Mouse (Mus musculus) hindbrain, embryonic 15.5 days (tissue): Measurements from ENCODE around the gene Lyzl6. TPM values are rescaled to one million over a fixed set of nuclear protein-coding genes. Genes with fewer than 3 reads are reported as not detected.
"Not testable (repeated sequence)": the region's sequence is repeated elsewhere in the genome, so short reads cannot be mapped to it uniquely, and the experiment has no call there.

ENCODE experiments used
- ATAC-seq: fragments of 200-750 bp; cut with Nextera tagmentation; 2 replicates; pipeline ENCODE4 v1.8.0; 2017; ENCODE audit warnings: low read depth, moderate number of reproducible peaks, moderate TSS enrichment; ENCODE audit not compliant: low FRiP score
- H3K27ac ChIP-seq: fragments of 300-500 bp; sonication (generic); replicated peaks from 2 replicates; pipeline ENCODE4 v1.5.1; 2015; ENCODE audit warnings: mild to moderate bottlenecking, inconsistent platforms
- H3K27me3 ChIP-seq: fragments of 300-500 bp; sonication (generic); 2 replicates; pipeline ENCODE4 v1.6.1; 2015; ENCODE audit warnings: control low read depth, inconsistent platforms
- H3K36me3 ChIP-seq: fragments of 300-500 bp; sonication (generic); 2 replicates; pipeline ENCODE4 v1.6.1; 2015; ENCODE audit warnings: control low read depth, inconsistent platforms
- H3K4me1 ChIP-seq: fragments of 300-500 bp; sonication (generic); replicated peaks from 2 replicates; pipeline ENCODE4 v1.6.1; 2015; ENCODE audit warnings: control low read depth, inconsistent platforms
- H3K4me2 ChIP-seq: fragments of 300-500 bp; sonication (generic); 2 replicates; pipeline ENCODE4 v1.6.1; 2015; ENCODE audit warnings: moderate library complexity, mild to moderate bottlenecking, inconsistent platforms
- H3K4me3 ChIP-seq: fragments of 300-500 bp; sonication (generic); 2 replicates; pipeline ENCODE4 v1.5.1; 2015; ENCODE audit warnings: mild to moderate bottlenecking, inconsistent platforms
- H3K9ac ChIP-seq: fragments of 300-500 bp; sonication (generic); 2 replicates; pipeline ENCODE4 v1.6.1; 2015; ENCODE audit warnings: inconsistent platforms
- H3K9me3 ChIP-seq: fragments of 300-500 bp; sonication (generic); 2 replicates; pipeline ENCODE4 v1.6.1; 2016; ENCODE audit warnings: control low read depth, inconsistent platforms
- WGBS: fragments of 180-500 bp; shearing (Covaris S2); methylation state at CpG from one replicate; pipeline ENCODE4 v1.1.7; 2015; 5-methylcytosine and 5-hydroxymethylcytosine counted together
- polyA plus RNA-seq: library from polyadenylated mRNA; unstranded; fragments of >200 nt; fragmentation: Nextera tagmentation; extraction: Ambion mirVana; gene quantifications from 2 replicates; pipeline ENCODE4 v1.2.1, GENCODE M21; 2015

Gene Lyzl6
- not detected in 2 replicates for polyA plus RNA-seq

GRCm38 (mm10) chr11:103638790-103639189, at the start of gene Lyzl6:
Gene Lyzl6, minus strand, starts transcription at chr11:103638890.
- Histone ChIP-seq H3K27me3 (peaks cover 7% of the 10 kb centered on the region), H3K36me3 (no peaks in the 10 kb centered on the region), H3K4me2 (peak within 1 kb of the TSS; percentile 33; the same call in 1 of the 2 replicates), H3K4me1 (0 out of 2 replicates have a peak, but pooled peaks cover 3% of the 10 kb centered on the region), H3K4me3 (no peak within 1 kb of the TSS), H3K27ac (no peak within 1 kb of the TSS), H3K9ac (no peak within 1 kb of the TSS), H3K9me3 (no peaks in the 10 kb centered on the region)
- WGBS: 80% methylated on average over 3 of the region's 3 CpGs
- no peak for ATAC-seq

DNA sequence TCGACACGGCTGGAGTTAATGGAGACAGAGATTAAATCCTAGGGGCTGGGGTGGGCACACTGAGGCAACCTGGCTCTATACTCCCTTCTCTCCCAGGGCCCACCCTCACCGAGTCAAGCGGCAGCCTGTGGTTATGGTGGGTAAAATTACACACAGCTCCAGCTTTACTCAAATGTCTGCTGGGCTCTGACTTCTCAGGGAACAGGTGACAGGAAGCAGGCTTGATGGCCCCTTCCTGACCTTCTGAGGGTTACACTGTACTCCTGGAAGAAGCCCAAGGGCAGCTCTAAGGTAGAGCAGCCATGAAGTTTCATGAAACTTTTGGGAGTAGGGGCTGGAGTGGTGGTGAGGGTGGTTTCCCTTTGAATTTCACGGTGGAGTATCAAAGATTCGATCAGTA, 48.0 kb upstream of the Lyzl6 start:
- no peak overlapping the region for H3K9ac ChIP-seq
- H3K27ac ChIP-seq: no peak overlapping the region
- ATAC-seq: no peak
- no peak overlapping the region for H3K4me3 ChIP-seq
- no peak overlapping the region for H3K4me2 ChIP-seq
- WGBS: 93% methylated on average over 6 of the region's 6 CpGs
- H3K4me1 ChIP-seq: peaks cover 10% of the 10 kb centered on the region; the same call in 1 of the 2 replicates
- H3K27me3 ChIP-seq: no peaks in the 10 kb centered on the region
- peaks cover 65% of the 10 kb centered on the region for H3K36me3 ChIP-seq
- no peaks in the 10 kb centered on the region for H3K9me3 ChIP-seq

- H3K4me3 ChIP-seq: no peak overlapping the region
- no peak overlapping the region for H3K9ac ChIP-seq
- peaks cover 77% of the 10 kb centered on the region for H3K36me3 ChIP-seq
- ATAC-seq: no peak
- 79% methylated on average over 7 of the region's 7 CpGs for WGBS
- H3K4me2 ChIP-seq: no peak overlapping the region
- no peaks in the 10 kb centered on the region for H3K27me3 ChIP-seq
- no peaks in the 10 kb centered on the region for H3K9me3 ChIP-seq
- 0 out of 2 replicates have a peak overlapping the region, but pooled peaks have one; percentile 48 for H3K27ac ChIP-seq
- peaks cover 10% of the 10 kb centered on the region; the same call in 1 of the 2 replicates for H3K4me1 ChIP-seq
Measured at GRCm38 (mm10) chr11:103685261-103685736, 46.6 kb upstream of the Lyzl6 start.

- no peak for ATAC-seq
- WGBS: 92% methylated on average over 11 of the region's 11 CpGs
- Histone ChIP-seq H3K4me1 (peaks cover 5% of the 10 kb centered on the region; the same call in 1 of the 2 replicates), H3K4me3 (no peak overlapping the region), H3K9me3 (no peaks in the 10 kb centered on the region), H3K9ac (no peak overlapping the region), H3K27ac (no peak overlapping the region), H3K27me3 (no peaks in the 10 kb centered on the region), H3K4me2 (no peak overlapping the region), H3K36me3 (peaks cover 89% of the 10 kb centered on the region)
Measured at GRCm38 (mm10) chr11:103683667-103684334, 45.1 kb upstream of the Lyzl6 start.

DNA sequence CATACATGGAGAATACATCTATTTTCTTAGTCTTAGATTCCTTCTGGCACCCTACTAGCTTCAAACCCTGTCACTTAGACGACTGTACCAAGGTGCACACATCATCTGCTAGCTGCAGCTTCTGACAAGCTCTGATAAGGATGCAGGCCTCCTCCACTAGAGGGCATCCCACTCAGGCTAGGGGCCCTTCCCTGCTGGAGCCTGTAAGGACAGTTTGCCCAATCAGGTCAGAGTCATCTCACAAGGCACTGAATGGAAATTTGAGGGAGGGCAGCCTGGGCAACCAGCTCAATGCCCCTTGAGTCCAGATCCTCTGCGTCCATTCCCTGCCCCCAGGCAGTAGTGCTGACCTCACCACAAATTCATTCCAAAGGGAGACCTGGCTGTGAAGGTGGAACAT, 38.4 kb upstream of the Lyzl6 start:
- H3K36me3 ChIP-seq: peaks cover 40% of the 10 kb centered on the region
- 41% methylated on average over 2 of the region's 2 CpGs for WGBS
- not testable (repeated sequence) for H3K9ac ChIP-seq, H3K4me1 ChIP-seq, ATAC-seq, H3K4me2 ChIP-seq, H3K4me3 ChIP-seq, H3K9me3 ChIP-seq, H3K27ac ChIP-seq, H3K27me3 ChIP-seq

DNA sequence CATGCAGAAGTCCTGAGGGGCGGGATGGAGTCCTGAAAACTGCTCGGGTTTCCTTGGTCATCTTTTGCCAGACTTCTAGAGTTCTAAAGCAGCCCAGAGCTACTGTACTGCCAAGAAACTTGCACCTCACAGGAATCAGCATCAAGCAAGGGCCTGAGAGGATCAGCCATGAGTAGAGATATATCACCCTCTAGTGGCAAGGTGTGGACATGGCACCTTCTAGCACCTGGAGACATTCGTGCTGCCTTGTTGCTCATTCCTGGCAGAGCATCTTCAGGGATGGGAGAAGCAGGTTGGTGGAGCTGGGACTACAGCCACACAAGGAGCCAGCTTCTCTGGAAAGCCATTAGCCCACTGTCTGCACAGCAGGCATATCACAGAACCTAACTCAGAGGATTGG, 36.9 kb upstream of the Lyzl6 start:
- no peaks in the 10 kb centered on the region for H3K27me3 ChIP-seq
- no peak overlapping the region for H3K27ac ChIP-seq
- H3K4me2 ChIP-seq: no peak overlapping the region
- no peaks in the 10 kb centered on the region for H3K4me1 ChIP-seq
- no peak overlapping the region for H3K4me3 ChIP-seq
- no peaks in the 10 kb centered on the region for H3K9me3 ChIP-seq
- peak; percentile 45; the same call in 1 of the 2 replicates for ATAC-seq
- 41% methylated on average over 3 of the region's 3 CpGs for WGBS
- peaks cover 27% of the 10 kb centered on the region for H3K36me3 ChIP-seq
- no peak overlapping the region for H3K9ac ChIP-seq

- 0 out of 2 replicates have a peak overlapping the region, but pooled peaks have one; percentile 2 for H3K27ac ChIP-seq
- no peak overlapping the region for H3K4me2 ChIP-seq
- no peak overlapping the region for H3K9ac ChIP-seq
- no peaks in the 10 kb centered on the region for H3K36me3 ChIP-seq
- H3K9me3 ChIP-seq: no peaks in the 10 kb centered on the region
- H3K4me3 ChIP-seq: no peak overlapping the region
- peaks cover 26% of the 10 kb centered on the region for H3K4me1 ChIP-seq
- no peak for ATAC-seq
- 49% methylated on average over 13 of the region's 13 CpGs for WGBS
- no peaks in the 10 kb centered on the region for H3K27me3 ChIP-seq
Measured at GRCm38 (mm10) chr11:103666907-103667426, 28.3 kb upstream of the Lyzl6 start.

DNA sequence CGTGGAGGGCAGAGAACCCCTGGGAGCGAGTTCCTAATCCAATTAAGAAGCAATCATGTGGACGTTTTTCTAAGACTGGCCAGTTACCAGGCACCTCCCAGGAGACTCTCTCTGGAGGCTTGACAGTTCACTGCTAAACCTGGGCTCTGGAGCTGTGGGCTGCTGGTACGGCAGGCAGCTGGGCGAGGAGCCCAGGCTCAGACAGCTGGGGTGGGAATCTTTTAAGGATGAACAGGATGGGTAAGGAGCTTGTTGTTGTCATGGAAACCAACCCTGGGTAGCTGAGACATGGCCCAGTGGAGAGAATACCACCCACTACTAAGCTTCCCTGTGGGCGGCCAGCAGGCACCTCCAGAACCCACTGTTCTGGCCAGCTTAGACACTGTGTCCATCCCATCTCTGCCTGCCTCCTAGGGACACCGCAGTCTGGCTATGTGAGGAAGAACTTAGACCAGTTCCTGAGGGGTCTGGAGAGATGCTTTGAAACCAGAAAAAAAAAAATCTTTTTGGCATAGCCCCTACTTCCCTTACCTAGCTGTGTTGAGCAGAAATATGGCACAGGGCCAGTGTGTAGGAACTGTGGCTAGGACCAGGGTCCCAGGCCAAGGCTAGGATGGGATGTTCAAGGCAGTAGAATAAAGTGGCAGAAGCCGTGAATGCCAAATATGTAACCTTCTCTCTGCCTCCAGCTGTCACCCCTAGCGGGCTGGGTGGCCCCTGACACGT, 27.7 kb upstream of the Lyzl6 start:
- no peaks in the 10 kb centered on the region for H3K27me3 ChIP-seq
- peaks cover 28% of the 10 kb centered on the region for H3K4me1 ChIP-seq
- ATAC-seq: peak; percentile 92
- H3K36me3 ChIP-seq: no peaks in the 10 kb centered on the region
- H3K9me3 ChIP-seq: no peaks in the 10 kb centered on the region
- WGBS: 28% methylated on average over 10 of the region's 10 CpGs
- no peak overlapping the region for H3K4me3 ChIP-seq
- H3K9ac ChIP-seq: no peak overlapping the region
- H3K27ac ChIP-seq: 0 out of 2 replicates have a peak overlapping the region, but pooled peaks have one; percentile 29
- peak overlapping the region; percentile 14 for H3K4me2 ChIP-seq

- peak; percentile 25; the same call in 1 of the 2 replicates for ATAC-seq
- H3K27me3 ChIP-seq: no peaks in the 10 kb centered on the region
- no peaks in the 10 kb centered on the region for H3K36me3 ChIP-seq
- H3K4me1 ChIP-seq: peaks cover 28% of the 10 kb centered on the region
- WGBS: 73% methylated on average over 1 of the region's 1 CpGs
- no peaks in the 10 kb centered on the region for H3K9me3 ChIP-seq
- 0 out of 2 replicates have a peak overlapping the region, but pooled peaks have one; percentile 29 for H3K27ac ChIP-seq
- no peak overlapping the region for H3K9ac ChIP-seq
- H3K4me3 ChIP-seq: no peak overlapping the region
- H3K4me2 ChIP-seq: peak overlapping the region; percentile 14
Measured at GRCm38 (mm10) chr11:103665695-103666094, 27.0 kb upstream of the Lyzl6 start.

DNA sequence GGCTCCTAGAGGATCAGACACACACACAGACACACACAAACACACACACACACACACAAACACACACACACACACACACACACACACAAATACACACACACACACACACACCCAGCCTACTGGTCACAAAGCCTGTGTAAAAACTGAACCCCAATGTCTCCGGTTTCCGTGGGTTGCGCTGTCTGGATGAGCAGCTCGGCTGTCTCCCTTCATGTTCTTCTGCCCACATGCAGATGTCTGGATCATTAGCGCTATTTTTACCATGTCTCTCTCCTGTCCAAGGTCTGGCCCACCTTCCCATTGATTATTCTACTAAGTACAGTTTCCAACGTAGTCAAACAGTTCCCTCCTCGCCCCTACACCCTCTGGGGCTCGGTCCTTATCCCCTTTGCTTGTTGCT, 24.4 kb upstream of the Lyzl6 start:
- Histone ChIP-seq H3K36me3 (no peaks in the 10 kb centered on the region), H3K27me3 (no peaks in the 10 kb centered on the region), H3K9ac (no peak overlapping the region), H3K4me1 (peaks cover 28% of the 10 kb centered on the region), H3K9me3 (no peaks in the 10 kb centered on the region), H3K4me2 (no peak overlapping the region), H3K4me3 (no peak overlapping the region), H3K27ac (no peak overlapping the region)
- ATAC-seq: no peak
- WGBS: 87% methylated on average over 8 of the region's 8 CpGs

- no peaks in the 10 kb centered on the region for H3K36me3 ChIP-seq
- H3K4me3 ChIP-seq: no peak overlapping the region
- no peak overlapping the region for H3K9ac ChIP-seq
- H3K27ac ChIP-seq: no peak overlapping the region
- H3K4me2 ChIP-seq: no peak overlapping the region
- 76% methylated on average over 5 of the region's 5 CpGs for WGBS
- peaks cover 28% of the 10 kb centered on the region for H3K4me1 ChIP-seq
- H3K27me3 ChIP-seq: no peaks in the 10 kb centered on the region
- ATAC-seq: no peak
- no peaks in the 10 kb centered on the region for H3K9me3 ChIP-seq
Measured at GRCm38 (mm10) chr11:103662546-103662945, 23.9 kb upstream of the Lyzl6 start.

- Histone ChIP-seq H3K4me2 (no peak overlapping the region), H3K27ac (no peak overlapping the region), H3K9me3 (no peaks in the 10 kb centered on the region), H3K27me3 (no peaks in the 10 kb centered on the region), H3K4me1 (peaks cover 22% of the 10 kb centered on the region), H3K4me3 (no peak overlapping the region), H3K36me3 (no peaks in the 10 kb centered on the region), H3K9ac (no peak overlapping the region)
- WGBS: 54% methylated on average over 4 of the region's 4 CpGs
- ATAC-seq: no peak
Measured at GRCm38 (mm10) chr11:103661863-103662262, 23.2 kb upstream of the Lyzl6 start.
